Mouse (Mus musculus) heart, adult 2 months (tissue): ENCODE results near the gene Henmt1. TPM values are rescaled to one million over a fixed set of nuclear protein-coding genes. Genes with fewer than 3 reads are reported as not detected.

ENCODE experiments used
- DNase-seq, 2 experiments: peaks; one replicate each; pipeline ENCODE4 v3.0.0; 2021
- H3K27ac ChIP-seq: fragments of 200-600 bp; 2 replicates; pipeline ENCODE4 v1.8.1; 2022
- H3K27me3 ChIP-seq: fragments of 200-500 bp; 2 replicates; pipeline ENCODE4 v1.6.1; 2012; ENCODE audit warnings: mild to moderate bottlenecking, low read length, inconsistent platforms, mixed read lengths; ENCODE audit not compliant: control insufficient read depth, insufficient read depth
- H3K36me3 ChIP-seq: fragments of 200-500 bp; 2 replicates; pipeline ENCODE4 v1.6.1; 2012; ENCODE audit warnings: low read length, inconsistent platforms; ENCODE audit not compliant: control insufficient read depth, insufficient read depth
- H3K4me1 ChIP-seq: fragments of 200-500 bp; 2 replicates; pipeline ENCODE4 v1.6.1; 2011; ENCODE audit warnings: low read length; ENCODE audit not compliant: control insufficient read depth, insufficient read depth
- H3K4me3 ChIP-seq: fragments of 200-600 bp; 2 replicates; pipeline ENCODE4 v1.8.1; 2022
- H3K79me2 ChIP-seq: fragments of 200-500 bp; replicated peaks from 2 replicates; pipeline ENCODE4 v1.6.1; 2012; ENCODE audit warnings: mild to moderate bottlenecking, inconsistent platforms, low read length, moderate library complexity, mixed read lengths; ENCODE audit not compliant: control insufficient read depth, insufficient read depth
- H3K9ac ChIP-seq: fragments of 200-500 bp; 2 replicates; pipeline ENCODE4 v1.6.1; 2012; ENCODE audit warnings: low read depth, mild to moderate bottlenecking, control low read depth, inconsistent platforms, low read length, mixed read lengths
- CTCF ChIP-seq: fragments of 200-600 bp; IDR thresholded peaks from 2 replicates; pipeline ENCODE4 v1.8.1; 2022; ENCODE audit warnings: antibody characterized with exemption, mild to moderate bottlenecking, moderate library complexity
- EP300 ChIP-seq: fragments of 200-500 bp; IDR thresholded peaks from 2 replicates; pipeline ENCODE4 v1.6.1; 2011; ENCODE audit warnings: low read depth, low read length, control low read depth; ENCODE audit not compliant: insufficient read depth
- POLR2A ChIP-seq: fragments of 200-500 bp; IDR thresholded peaks from 2 replicates; pipeline ENCODE4 v1.6.1; 2011; ENCODE audit warnings: mild to moderate bottlenecking, low read depth, low read length, control low read depth; ENCODE audit not compliant: insufficient read depth
- WGBS: fragments of 180-500 bp; shearing (Covaris S2); methylation state at CpG from one replicate; pipeline ENCODE4 v1.1.7; 2018; 5-methylcytosine and 5-hydroxymethylcytosine counted together
- intact Hi-C: fragments of 180-260 bp; cut with DNase I; formaldehyde crosslinking; loops from one replicate; pipeline ENCODE4 v1.15.1; 2025
- long read RNA-seq: library from polyadenylated mRNA; stranded (forward); transcript quantifications from one replicate; pipeline ENCODE4 v2.0.0, GENCODE M21; 2021
- polyA plus RNA-seq: library from polyadenylated mRNA; depleted of rRNA; stranded (reverse); fragments of >200 nt; gene quantifications from 2 replicates; pipeline ENCODE4 v1.2.3, GENCODE M21; 2012; rRNA removed
- total RNA-seq, 2 experiments: library from RNA; stranded (reverse); gene quantifications; 2 replicates each; pipeline ENCODE4 v1.2.3; 2021

The Henmt1 gene
- not detected for total RNA-seq
- not detected in 2 replicates for polyA plus RNA-seq
- long read RNA-seq = 0 reads

DNA sequence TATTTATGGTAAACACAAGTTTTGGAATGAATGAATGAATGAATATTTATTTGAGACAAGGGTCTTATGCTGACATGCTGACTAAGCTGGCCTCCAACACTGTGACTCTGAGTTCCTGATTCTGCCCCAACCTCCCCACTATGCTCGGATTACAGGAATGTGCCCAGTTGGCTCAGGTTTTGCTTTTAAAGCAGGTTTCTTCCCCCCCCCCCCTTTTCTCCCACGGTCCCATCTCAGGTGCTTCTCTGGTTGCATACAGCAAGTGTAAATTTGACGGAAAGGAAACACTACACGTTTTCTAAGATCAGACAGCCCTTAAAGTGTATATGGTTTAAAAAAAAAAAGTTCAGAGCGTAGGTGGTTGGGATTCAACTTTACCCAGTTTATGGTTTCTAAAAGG, at the start of gene Henmt1:
Henmt1 (plus strand) TSS at position 301 of the 400 bp plus-strand sequence.
- Histone ChIP-seq H3K79me2 (no peaks in the 10 kb centered on the region), H3K4me1 (no peaks in the 10 kb centered on the region), H3K36me3 (no peaks in the 10 kb centered on the region), H3K27me3 (peaks cover 2% of the 10 kb centered on the region), H3K27ac (no peak within 1 kb of the TSS), H3K4me3 (no peak within 1 kb of the TSS), H3K9ac (no peak within 1 kb of the TSS)
- DNase-seq = no peak
- intact Hi-C loops = no loop called here
- WGBS = 85% methylated on average over 5 of the region's 5 CpGs
- TF ChIP-seq EP300 (no peak), CTCF (no peak), POLR2A (no peak)

DNA sequence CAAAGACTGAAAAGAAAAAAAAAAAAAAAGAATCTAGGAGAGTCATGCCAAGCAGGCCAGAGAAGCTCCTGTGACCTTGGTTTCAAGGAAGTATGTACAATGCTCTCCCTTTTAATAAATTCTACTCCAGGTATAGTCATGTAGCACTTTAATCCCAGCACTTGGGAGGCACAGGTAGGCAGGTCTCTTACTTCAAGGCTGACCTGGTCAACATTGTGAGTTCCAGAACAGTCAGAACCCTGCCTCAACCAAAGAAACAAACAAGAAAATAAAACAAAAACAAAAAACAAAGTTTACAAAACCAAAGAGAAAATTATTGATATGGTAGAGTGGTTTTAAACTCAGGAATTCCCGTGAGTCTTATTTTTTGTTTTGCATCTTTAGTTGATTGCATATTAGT, 49.8 kb upstream of the Henmt1 start, which contains the start of gene Fndc7:
Fndc7 (minus strand) TSS at position 101 of the 400 bp plus-strand sequence.
- Histone ChIP-seq H3K36me3 (no peaks in the 10 kb centered on the region), H3K27me3 (no peaks in the 10 kb centered on the region), H3K4me3 (no peak within 1 kb of the TSS), H3K4me1 (peaks cover 3% of the 10 kb centered on the region), H3K27ac (no peak within 1 kb of the TSS), H3K9ac (no peak within 1 kb of the TSS), H3K79me2 (no peaks in the 10 kb centered on the region)
- TF ChIP-seq CTCF = no peak
- no peak for TF ChIP-seq POLR2A
- TF ChIP-seq EP300 = no peak
- no peak for DNase-seq
- intact Hi-C loops = no loop called here
- WGBS = 92% methylated on average over 1 of the region's 1 CpGs

DNA sequence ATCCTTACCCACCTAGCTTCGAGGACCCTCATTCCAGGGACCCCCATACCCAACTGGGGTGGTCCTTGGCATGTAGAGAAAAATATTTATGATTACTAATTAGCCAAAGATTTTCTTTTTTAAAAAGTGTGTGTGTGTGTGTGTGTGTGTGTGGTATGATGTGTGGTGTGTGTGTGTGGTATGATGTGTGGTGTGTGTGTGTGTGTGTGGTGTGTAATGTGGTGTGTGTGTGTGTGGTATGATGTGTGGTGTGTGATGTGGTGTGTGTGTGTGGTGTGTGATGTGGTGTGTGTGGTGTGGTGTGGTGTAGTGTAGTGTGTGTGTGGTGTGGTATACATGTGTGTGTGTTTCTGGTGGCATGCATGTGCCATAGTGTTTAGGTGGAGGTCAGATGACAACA, 47.6 kb upstream of the Henmt1 start:
- WGBS = 67% methylated on average over 1 of the region's 1 CpGs
- H3K4me1 ChIP-seq = no peaks in the 10 kb centered on the region

GRCm38 (mm10) chr3:108892914-108893313, 46.8 kb upstream of the Henmt1 start:
- no peak overlapping the region for H3K4me3 ChIP-seq
- DNase-seq = no peak
- WGBS = 57% methylated on average over 4 of the region's 4 CpGs

More for the DNA sequence above, 47.6 kb upstream of the Henmt1 start:
- H3K27ac ChIP-seq = no peak overlapping the region
- H3K27me3 ChIP-seq = no peaks in the 10 kb centered on the region
- intact Hi-C loops = no loop called here
- DNase-seq = no peak
- H3K4me3 ChIP-seq = no peak overlapping the region
- no peak overlapping the region for H3K9ac ChIP-seq
- no peaks in the 10 kb centered on the region for H3K79me2 ChIP-seq
- TF ChIP-seq POLR2A (no peak), CTCF (no peak), EP300 (no peak)
- no peaks in the 10 kb centered on the region for H3K36me3 ChIP-seq

DNA sequence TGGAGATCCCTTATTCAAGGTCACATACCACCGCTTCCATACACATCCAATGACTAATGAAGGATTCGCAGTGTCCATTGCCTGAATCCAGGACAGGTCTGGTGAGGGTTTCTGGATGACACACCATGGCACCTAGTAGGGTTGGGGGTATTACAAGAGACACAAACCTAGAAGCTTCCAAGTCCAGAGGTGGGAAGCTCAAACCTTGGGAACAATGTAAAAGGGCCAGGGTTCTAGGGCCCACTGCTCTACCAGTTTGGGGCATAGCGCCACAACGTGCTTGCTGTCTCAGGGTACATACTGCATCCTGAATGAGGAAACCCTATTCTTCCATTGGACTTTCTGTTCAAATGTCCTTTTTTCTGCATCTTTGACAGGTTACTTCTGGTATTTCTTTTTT, 41.0 kb upstream of the Henmt1 start:
- Histone ChIP-seq H3K9ac (no peak overlapping the region), H3K4me3 (no peak overlapping the region), H3K79me2 (no peaks in the 10 kb centered on the region), H3K27ac (no peak overlapping the region), H3K4me1 (peaks cover 4% of the 10 kb centered on the region; the same call in 1 of the 2 replicates), H3K27me3 (no peaks in the 10 kb centered on the region), H3K36me3 (peaks cover 2% of the 10 kb centered on the region)
- TF ChIP-seq CTCF = no peak
- DNase-seq = no peak
- intact Hi-C loops = no loop called here
- 95% methylated on average over 4 of the region's 4 CpGs for WGBS

More at GRCm38 (mm10) chr3:108892914-108893313, 46.8 kb upstream of the Henmt1 start:
- Histone ChIP-seq H3K36me3 (no peaks in the 10 kb centered on the region), H3K79me2 (no peaks in the 10 kb centered on the region), H3K27me3 (no peaks in the 10 kb centered on the region), H3K9ac (no peak overlapping the region), H3K27ac (no peak overlapping the region), H3K4me1 (no peaks in the 10 kb centered on the region)
- intact Hi-C loops = no loop called here
- TF ChIP-seq POLR2A (no peak), EP300 (no peak), CTCF (no peak)

- H3K9ac ChIP-seq = no peak overlapping the region
- H3K27me3 ChIP-seq = no peaks in the 10 kb centered on the region
- H3K4me1 ChIP-seq = peaks cover 4% of the 10 kb centered on the region; the same call in 1 of the 2 replicates
- DNase-seq = peak in 1 of 2 experiments; percentile 40
- intact Hi-C loops = no loop called here
- no peaks in the 10 kb centered on the region for H3K79me2 ChIP-seq
- WGBS = 78% methylated on average over 3 of the region's 3 CpGs
- peak overlapping the region; percentile 7; the same call in 1 of the 2 replicates for H3K27ac ChIP-seq
- H3K4me3 ChIP-seq = no peak overlapping the region
- peaks cover 4% of the 10 kb centered on the region for H3K36me3 ChIP-seq
- no peak for TF ChIP-seq CTCF
- 0 out of 2 replicates have a peak, but pooled peaks have one; percentile 9 for TF ChIP-seq EP300
Measured at GRCm38 (mm10) chr3:108900147-108900546, 39.5 kb upstream of the Henmt1 start.
